Mouse (Mus musculus): ENCODE measurements at regions not wholly inside any gene's neighbourhood (a gene's known extent, or its start where the extent isn't known, plus 50 kb on each side); places are given as distances from the start of the nearest gene placed in this dataset.

- DNase-seq: peak; percentile 12
Observed at GRCm38 (mm10) chr6:24037919-24038318, 68.1 kb upstream of the Tas2r118 start.

- DNase-seq: no peak
Observed at GRCm38 (mm10) chr6:24026352-24026751, 56.5 kb upstream of the Tas2r118 start.

DNA sequence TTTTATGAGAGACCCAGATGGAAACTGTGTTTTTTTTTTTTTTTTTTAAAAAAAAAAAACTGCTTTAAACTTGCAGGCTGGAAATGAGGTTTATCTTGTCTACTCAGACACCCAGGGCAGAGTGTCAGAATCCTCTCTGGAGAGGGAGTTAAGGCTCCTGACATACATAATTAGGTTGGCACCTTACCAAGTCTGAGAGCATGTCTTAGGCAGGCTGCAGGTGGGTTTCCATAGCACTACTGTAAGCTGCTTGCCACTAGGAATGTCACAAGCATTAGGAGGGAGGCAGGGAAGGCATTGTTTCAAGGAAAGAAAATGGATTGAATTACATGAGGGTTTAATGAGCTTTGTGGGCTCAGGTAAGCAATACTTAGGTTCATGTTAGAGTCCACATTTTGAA, 55.9 kb upstream of the Tas2r118 start:
- DNase-seq: peak in 1 of 2 experiments; percentile 2
